Mouse (Mus musculus): Measurements from ENCODE around the gene Tmem120b.

DNA sequence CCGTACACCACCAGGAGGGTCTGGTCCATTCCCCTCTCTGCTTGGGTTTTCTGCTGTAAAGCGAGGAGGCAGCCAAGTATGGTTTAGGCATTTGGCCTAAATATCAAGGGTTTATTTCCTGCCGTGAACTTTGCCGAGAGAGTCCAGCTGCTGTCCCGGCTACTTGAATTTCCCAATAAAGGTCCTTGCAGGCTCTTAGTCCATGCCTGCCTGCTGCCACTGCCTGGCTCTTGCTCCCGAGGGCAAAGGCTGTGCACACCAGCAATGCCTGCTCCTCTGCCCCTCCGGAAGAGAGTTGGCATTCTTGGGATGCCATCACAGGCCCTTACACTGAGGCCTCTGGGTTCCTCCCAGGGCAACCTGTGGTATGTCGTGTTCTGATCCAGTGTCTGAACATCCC is 35.3 kb downstream of the Tmem120b start:
- no peak for TF ChIP-seq CTCF (conservative IDR thresholded peaks at IDR 0.05; ENCODE audit: insufficient read depth, insufficient read length, low read depth, low read length)
- TF ChIP-seq POLR2A (IDR thresholded peaks at IDR 0.05; ENCODE audit: low read depth, low read length), result no peak
